Mouse (Mus musculus): ENCODE measurements around the gene Naglu. TPM values are rescaled to one million over a fixed set of nuclear protein-coding genes. Genes with fewer than 3 reads are reported as not detected.

Naglu gene
- total RNA-seq, 4 experiments from 2014 or later, result 10.4 to 18.5 (median 12.8) TPM

DNA sequence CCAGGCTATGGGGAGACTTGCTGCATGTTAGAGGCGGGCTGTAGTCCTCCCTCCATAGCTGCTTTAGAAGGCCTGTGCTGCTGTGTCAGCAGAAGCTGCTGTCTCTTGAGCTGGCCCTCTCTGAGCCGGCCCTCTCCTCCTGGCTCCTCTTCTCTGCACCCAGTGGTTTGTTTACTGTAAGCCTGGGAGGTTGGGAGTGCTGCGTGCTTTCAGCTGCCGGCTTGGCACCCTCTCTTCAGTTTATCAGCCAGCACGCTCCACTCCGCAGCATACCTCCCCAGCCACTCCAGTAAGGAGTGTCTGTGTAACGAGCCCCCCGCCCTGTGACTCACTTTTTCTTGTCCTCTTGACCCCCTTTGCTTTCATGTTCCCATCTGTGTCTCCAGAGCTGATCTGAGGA, 12.9 kb upstream of the Naglu start:
- no peak for DNase-seq (ENCODE audit: low spot score in 2 of 2)

DNA sequence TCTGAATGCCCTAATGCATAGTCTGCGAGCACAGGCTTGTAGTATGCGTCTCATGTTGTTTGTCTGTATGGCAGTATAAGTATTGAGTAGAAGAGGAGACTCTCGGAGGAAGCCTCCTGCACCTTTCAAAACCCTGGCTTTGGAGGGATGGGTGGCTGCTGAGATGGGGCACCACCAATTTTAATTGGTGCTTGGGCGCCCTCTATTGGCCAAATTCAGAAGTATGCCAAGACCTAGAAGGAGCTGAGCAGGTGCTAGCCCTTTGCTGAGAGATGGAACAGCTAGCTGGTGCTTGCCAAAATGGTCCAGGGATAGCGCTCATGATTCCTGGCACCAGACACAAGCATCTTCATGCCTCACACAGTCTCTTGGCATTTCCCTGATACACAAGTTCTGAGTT, 12.0 kb upstream of the Naglu start:
- DNase-seq (ENCODE audit: low spot score in 2 of 2), result peak in 1 of 2 experiments; percentile 69

DNA sequence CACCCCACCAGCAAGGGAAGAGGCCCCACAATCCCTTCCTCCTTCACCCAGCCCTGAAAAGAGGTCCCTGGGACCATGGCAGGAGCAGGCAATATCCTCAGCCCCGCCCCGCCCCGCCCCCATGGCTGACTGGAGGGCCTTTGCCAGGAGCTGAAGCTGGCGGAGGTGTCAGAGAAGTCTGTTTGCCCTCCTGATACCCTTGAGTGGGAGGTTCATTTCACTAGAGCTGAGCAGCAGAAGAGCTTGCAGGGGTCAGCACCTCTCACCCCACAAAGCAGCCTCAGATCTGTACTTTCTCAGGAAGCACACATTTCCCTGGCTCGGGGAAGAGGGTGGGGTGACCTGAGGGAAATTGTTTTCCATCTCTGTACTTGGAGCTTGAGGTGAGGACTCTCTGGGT, 11.1 kb upstream of the Naglu start:
- no peak for DNase-seq (ENCODE audit: low spot score in 2 of 2)

DNA sequence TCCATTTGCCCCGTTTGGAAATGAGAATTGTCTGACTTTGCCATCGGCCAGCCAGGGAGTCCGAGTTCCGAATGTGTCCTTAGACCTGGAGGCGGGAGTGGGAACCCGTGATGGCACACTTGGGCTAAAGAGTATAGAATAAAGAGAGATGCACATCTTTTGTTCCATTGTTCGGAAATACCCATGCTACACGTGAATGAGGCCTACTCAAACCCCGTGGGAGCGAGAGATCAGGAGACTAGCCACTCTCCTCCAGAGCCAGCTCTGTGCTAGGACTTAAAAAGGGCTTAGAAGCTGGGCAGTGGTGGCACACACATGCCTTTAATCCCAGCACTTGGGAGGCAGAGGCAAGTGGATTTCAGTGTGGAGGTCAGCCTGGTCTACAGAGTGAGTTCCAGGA, 10.3 kb upstream of the Naglu start:
- no peak for DNase-seq (ENCODE audit: low spot score in 2 of 2)

DNA sequence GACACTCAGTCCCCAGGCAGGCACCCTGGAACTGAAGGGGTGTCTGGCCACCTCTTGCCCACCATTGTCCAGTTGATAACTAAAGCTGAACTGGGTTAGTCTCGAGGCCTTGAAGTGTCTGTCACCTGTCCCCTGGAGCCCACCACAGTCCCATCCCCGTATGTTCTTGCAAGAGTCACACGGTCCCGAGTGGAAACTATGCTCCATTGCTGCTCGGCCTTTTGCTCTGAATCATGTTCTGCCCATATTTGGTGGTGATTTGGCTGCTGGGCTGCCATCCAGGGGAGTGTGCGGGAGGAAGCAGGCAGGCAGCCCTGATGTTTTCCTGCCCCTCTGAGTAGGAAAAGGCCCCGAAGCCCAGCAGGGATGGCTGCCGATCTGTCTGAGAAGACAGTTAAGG, 9.7 kb upstream of the Naglu start:
- peak in 1 of 2 experiments; percentile 33 for DNase-seq (ENCODE audit: low spot score in 2 of 2)

DNA sequence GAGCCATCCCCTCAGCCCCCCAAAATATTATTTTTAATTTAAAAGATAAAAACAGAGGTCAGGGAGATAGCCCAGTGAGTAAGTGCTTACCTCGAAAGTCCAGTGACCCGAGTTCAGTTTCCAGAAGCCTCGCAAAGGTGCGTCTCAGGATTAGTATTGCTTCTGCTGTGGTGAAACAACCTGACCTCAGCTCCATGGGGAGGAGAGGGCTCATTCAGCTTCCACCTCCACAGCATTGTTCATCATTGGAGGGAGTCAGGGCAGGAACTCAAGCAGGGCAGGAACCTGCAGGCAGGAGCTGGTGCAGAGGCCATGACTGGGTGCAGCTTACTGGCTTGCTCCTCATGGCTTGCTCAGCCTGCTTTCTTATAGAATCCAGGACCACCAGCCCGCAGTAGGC, 8.8 kb upstream of the Naglu start:
- no peak for DNase-seq (ENCODE audit: low spot score in 2 of 2)

DNA sequence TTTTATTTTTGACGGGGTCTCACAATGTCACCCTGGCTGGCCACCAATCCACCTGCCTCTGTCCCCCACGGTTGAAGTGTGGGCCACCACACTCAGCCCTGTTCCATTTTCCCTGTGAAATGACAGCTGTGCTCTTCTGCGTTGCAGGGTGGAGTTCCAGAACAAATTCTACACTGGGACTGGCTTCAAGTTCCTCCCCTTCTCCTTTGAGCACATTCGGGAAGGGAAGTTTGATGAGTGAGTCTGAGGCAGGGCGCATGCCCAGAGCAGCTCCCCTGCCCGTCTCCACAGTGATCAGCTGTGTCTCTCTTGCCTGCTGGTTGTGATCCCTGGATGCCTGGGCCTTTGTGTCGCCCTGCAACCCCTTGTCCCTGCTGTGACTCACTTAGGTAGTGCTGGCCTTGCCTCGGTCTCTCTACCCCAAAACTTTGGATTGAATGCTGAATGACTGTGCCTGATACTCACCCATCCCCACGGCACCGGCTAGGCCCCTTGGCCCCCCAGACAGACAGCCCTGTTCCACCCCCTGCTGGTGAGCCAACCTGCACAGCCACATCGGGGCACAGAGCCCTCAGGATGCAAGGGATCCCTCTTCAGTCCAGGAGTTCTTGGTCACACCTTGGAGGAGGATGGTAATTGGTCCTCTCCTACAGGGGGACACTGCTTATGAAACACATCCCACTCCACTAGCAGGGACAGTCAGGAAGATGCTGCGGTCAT, 7.5 kb upstream of the Naglu start:
- DNase-seq (ENCODE audit: low spot score in 2 of 2), result no peak

DNA sequence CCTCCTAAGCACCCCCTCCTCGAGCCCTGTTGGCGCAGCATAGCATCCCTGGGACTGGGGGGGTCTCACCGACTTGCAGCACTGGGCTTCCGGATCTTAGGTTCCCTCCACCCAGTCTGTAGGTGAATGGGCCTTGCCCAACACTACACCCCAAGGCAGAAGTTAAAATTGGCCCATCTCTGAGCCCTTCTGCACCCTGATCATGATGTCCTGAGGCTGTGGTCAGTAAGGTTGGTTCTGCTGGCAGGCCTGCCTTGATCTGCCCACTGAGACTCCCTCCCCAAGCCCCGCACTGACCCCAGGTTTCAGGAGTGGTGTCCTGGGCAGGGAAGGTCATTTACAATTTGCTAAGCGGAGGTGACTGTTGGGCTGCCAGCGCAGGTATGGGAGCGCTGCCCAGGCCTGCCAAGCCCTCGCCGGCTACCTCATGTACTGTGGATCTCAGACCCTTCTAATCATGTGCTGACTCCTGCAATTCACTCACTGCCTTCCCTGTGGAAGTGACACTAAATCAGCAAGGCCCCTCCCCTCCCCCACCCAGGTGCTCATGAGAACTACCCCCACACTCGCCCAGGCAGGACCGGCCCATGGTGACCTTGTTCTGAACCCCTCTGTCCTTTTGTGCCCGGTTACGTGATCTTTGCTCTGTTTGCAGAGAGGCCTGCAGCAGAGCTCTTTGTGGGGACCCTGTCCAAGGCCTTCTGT, 6.7 kb upstream of the Naglu start:
- DNase-seq (ENCODE audit: low spot score in 2 of 2), result no peak

DNA sequence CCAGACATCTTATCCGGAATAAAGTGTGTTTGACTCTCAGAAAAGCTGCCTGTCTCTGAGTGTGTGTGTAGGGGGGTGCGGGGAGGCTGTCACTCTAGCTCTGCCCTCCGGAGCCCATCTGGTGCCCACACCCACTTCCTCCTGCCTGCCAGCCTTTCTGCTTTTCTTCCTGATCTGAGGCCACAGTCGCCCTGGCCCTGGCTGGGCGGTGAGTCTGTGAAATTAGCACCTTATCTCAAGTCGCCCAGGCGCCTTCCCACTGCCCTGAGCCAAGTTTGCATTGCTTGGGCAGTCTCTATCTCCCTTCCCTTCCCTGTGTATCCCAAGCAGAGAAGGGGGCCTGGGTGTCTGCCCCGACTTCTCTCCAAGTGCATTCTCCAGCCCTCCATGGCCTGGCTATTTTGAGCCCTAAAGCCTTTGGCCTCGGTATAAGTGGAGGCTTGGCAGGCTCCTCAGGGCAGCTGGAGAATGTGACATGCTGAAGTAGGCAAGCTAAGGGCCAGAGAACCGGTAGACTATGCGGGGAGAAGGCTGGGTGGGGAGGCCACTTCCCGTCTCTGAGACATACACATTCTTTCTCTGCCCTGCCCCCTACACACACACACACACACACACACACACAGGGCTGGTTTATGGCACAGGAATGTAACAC, 6.0 kb upstream of the Naglu start:
- DNase-seq (ENCODE audit: low spot score in 2 of 2), result no peak

DNA sequence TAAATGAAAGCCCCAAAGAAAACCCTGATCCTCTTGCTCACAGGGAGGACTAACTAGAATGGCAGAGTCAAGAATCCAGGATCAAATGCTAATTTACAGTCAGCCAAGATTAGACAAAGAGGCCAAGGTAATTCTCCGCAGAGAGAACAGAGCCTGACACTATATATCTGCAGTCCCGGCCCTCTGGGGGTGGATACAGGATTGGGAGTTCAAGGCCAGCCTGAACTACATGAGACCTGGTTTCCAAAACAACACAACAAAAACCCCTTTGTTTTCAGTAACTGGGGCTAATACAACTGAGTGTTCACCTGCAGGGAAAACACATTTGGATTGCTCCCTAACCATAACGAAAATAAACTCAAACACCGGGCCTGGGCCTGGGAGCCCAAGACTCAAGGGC, 5.3 kb upstream of the Naglu start:
- no peak for DNase-seq (ENCODE audit: low spot score in 2 of 2)

DNA sequence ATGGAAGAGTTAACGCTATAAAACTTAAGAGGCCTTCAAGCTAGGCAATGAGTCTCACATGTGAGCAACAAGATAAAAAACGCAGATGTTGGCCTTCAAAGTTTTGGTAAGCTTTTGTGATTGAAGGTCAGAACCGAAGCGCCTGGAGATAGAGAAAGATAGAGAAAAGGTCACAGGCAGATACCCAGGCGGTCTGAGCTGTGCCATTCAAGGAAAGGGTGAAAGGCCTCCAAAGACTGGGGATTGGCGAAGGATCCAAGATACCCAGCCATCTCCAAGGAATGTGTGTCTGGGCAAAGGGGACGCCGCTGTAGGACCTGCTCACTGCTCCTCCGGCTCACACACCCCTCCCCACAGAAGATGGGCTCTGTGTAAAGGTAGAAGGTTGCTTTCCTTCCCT, 4.8 kb upstream of the Naglu start:
- no peak for DNase-seq (ENCODE audit: low spot score in 2 of 2)

DNA sequence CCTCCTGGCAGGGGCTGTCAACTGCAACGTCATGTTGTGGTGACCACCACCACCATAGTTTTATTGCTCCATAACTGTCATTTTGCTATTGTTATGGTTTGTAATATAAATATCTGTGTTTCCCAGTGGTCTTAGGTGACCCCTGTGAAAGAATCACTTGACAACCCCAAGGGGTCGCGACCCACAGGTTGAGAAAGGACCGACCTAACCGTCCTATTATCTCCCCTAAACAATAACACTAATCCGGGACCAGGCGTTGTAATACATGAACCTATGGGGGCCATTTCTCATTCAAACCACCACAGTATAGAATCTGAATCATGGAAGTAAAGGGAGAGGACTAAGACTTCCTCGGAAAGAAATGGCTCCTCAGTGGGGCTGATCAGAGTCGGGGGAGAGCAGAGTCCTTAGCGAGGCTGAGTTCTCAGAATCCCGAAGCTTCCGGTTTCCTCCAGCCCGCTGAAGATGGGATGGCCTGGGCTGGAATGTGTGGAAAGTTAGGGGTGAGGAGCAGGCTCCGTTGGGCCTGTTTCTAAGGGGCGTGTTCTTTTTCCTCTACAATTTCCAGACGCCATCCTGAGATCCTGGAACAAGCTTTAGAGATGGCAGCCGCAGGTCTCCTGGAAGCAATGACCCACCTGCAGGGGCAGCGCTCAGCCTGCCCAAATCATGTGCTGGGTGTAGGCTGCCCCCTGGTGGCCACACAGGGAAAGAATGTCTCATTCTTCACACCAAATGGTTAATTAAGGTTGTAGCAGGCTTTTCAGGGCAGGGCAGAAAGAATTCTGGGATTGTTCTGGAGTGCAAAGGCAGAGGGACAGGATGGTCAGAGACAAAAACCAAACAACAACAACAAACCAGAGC, 3.0 kb upstream of the Naglu start:
- peak in 1 of 2 experiments; percentile 66 for DNase-seq (ENCODE audit: low spot score in 2 of 2)

DNA sequence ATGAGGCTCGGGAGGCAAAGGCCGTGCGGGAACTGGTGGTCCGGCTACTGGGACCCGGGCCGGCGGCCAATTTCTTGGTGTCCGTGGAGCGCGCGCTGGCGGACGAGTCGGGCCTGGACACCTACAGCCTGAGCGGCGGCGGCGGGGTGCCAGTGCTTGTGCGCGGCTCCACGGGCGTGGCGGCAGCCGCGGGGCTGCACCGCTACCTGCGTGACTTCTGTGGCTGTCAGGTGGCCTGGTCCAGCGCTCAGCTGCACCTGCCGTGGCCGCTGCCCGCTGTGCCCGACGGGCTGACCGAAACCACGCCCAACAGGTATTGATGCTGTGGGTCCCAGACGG, 346 bp downstream of the Naglu start:
- DNase-seq (ENCODE audit: low spot score in 2 of 2), result no peak

DNA sequence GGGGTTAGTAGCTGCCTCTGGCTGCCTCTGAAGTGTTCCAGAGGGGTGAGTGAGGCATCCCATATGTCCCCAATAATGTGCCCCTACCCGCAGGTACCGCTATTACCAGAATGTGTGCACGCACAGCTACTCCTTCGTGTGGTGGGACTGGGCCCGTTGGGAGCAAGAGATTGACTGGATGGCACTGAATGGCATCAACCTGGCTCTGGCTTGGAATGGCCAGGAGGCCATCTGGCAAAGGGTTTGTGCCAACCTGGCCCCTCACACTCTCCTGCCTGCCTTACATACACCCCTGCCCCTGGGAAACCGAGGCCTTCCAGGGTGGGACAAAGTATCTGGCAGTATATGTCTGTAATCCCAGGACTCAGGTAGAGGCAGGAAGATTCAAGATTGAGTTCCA, 1.2 kb downstream of the Naglu start:
- no peak for DNase-seq (ENCODE audit: low spot score in 2 of 2)

DNA sequence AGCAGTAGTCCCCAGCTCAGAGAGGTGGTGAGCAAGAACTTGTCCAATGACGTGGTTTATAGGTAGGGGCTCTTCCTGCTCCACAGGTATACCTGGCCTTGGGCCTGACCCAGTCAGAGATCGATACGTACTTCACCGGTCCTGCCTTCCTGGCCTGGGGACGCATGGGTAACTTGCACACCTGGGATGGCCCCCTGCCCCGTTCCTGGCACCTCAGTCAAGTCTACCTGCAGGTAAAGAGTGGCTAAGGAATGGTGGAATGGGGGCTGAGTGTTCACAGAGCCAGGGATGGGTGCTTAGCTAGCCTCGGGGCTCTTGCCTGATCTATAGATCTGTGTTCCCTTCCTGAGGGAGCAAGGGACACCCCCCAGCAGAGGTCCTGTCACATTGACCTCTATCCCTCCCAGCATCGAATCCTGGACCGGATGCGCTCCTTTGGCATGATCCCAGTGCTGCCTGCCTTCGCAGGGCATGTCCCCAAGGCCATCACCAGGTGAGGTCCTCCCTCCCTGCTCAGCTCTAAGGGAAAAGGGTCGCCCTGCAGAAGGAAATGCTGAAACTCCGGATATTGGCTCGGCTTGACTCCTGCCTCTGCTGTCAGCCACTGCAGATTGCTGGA, 2.1 kb downstream of the Naglu start:
- DNase-seq (ENCODE audit: low spot score in 2 of 2), result no peak

DNA sequence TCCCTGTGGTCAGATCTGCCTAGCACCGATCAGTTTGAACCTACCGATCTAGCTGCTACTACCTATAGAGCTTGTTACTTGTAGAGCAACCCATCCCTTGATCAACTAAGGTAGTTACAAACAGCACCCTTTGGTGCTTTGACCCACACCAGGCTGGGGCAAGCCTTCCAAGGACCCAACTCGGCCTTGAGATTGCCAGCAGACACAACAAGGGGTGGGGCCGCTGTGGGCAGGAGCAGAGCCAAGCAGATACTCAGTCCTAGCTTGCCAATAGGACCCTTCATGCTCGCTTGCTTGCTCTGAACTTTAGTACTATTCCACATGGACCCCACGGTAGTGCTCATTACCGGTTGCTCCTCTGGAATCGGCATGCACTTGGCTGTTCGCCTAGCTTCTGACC, 8.3 kb downstream of the Naglu start, which contains the start of gene Hsd17b1:
Gene Hsd17b1, plus strand, starts transcription at position 291 of the 400 bp plus-strand sequence.
- DNase-seq (ENCODE audit: low spot score in 2 of 2), result no peak

DNA sequence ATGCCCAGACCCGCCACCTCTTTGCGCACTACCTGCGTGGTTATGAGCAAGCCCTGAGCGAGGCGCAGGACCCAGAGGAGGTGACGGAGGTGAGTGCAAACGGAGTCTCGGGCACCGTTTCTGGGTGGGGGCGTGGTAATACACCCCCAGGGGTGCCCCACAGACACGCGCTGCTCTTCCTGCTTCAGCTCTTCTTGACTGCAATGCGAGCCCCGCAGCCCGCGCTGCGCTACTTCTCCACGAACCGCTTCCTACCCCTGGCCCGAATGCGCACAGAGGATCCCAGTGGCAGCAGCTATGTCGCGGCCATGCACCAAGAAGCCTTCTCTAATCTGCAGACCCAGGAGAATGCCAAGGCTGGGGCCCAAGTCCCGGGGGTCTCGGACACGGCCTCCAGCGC, 9.9 kb downstream of the Naglu start:
- DNase-seq (ENCODE audit: low spot score in 2 of 2), result no peak

DNA sequence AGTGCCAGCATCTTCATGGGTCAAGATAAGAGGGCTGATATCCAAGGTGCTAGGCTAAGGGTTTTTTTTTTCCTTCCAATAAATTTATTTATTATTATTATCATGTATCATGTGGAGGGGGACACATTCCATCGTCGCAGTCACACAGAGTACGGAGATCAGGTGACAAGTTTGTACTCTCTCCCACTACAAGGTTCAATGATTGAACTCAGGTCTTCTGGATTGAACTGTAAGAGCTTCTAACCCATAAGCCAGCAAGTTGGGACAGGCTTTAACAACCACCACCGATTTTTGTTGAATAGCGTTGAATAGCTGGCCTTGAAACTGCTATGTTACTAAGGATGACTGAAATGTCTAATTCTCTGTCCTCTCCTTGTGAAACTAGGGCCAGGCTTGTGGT, 10.6 kb downstream of the Naglu start:
- no peak for DNase-seq (ENCODE audit: low spot score in 2 of 2)

DNA sequence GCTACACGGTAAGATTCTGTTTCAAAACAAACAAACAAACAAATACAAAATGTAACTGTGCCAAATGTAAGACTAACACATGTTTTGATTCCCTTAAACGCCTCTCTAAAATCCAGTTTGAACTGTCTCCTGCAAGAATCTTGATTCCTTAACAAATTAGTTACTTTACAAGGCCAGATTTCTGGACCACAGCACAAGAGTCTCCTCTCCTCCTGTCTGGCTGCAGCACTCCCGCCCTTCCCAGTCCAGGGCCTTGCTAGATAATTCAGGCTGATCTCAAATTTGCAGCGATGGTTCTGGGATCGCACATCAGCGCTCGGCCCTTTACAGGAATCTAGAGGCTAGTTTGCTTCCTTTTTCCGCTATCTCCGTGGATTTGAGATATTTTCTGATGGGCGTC, 11.8 kb downstream of the Naglu start:
- DNase-seq (ENCODE audit: low spot score in 2 of 2), result no peak

DNA sequence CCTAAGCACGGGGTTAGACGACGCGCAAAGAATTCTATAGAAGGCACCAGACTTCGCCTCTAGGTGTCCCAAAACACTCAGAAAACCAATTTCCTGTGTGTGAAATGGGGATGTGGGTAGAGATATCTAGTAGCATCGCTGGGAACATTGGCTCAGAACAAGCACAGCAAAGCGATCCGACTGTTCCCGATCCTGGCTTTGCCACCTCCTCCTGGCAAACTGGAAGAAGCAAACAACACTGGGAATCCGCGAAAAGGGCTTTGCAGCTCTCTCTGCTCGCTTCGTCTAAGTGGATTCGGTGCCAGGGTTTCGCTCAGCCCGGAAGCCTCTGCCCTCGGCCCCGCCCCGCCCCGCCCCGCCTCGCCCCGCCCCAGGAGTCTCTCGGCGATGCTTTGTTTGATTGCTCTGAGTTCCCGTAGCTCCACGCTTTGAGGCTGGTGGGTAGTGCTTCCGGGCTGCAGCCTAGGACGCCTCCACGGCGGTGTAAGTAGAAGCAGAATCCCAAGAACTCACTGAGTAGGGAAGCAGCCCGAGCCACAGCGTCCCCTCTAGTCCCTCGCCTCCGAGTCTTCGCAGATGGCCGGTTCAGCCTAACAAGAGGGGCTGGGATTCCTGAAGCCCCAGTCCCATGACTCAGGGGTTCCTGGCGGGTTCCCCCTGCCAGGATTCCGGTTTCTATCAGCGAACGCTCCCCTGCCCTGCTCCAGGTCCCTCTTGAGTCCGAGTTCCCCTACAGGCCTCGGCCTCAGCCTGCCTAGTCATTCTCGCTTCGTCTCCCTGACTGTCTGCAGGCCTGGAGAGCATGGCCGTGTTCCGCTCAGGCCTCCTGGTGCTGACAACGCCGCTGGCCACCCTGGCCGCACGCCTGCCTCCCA, 12.6 kb downstream of the Naglu start, which contains the start of gene Coasy:
Gene Coasy, plus strand, starts transcription at position 358 of the 875 bp plus-strand sequence.
- peak; percentile 69 to 84 for DNase-seq (ENCODE audit: low spot score in 2 of 2)
